Mouse (Mus musculus) heart, embryonic 11.5 days (tissue): ENCODE results near the gene Serpinb3a. TPM values are rescaled to one million over a fixed set of nuclear protein-coding genes. Genes with fewer than 3 reads are reported as not detected.
"Not testable (repeated sequence)": the region's sequence is repeated elsewhere in the genome, so short reads cannot be mapped to it uniquely, and the experiment has no call there.

ENCODE experiments used
- ATAC-seq: fragments of 200-750 bp; cut with Nextera tagmentation; replicated peaks from 2 replicates; pipeline ENCODE4 v1.8.0; 2017; ENCODE audit warnings: moderate library complexity; ENCODE audit not compliant: insufficient number of reproducible peaks, low FRiP score, low TSS enrichment
- H3K27ac ChIP-seq: fragments of 300-500 bp; sonication (generic); 2 replicates; pipeline ENCODE4 v1.5.1; 2014; ENCODE audit warnings: mild to moderate bottlenecking, low read depth, low read length
- H3K27me3 ChIP-seq: fragments of 300-500 bp; sonication (generic); 2 replicates; pipeline ENCODE4 v1.6.1; 2014; ENCODE audit warnings: mild to moderate bottlenecking, low read length, mixed read lengths; ENCODE audit not compliant: control insufficient read depth, insufficient read depth
- H3K36me3 ChIP-seq: fragments of 300-500 bp; sonication (generic); 2 replicates; pipeline ENCODE4 v1.6.1; 2014; ENCODE audit warnings: mild to moderate bottlenecking, low read length, moderate library complexity, mixed read lengths; ENCODE audit not compliant: control insufficient read depth, insufficient read depth
- H3K4me1 ChIP-seq: fragments of 300-500 bp; sonication (generic); 2 replicates; pipeline ENCODE4 v1.6.1; 2014; ENCODE audit warnings: low read length; ENCODE audit not compliant: control insufficient read depth, insufficient read depth
- H3K4me2 ChIP-seq: fragments of 300-500 bp; sonication (generic); 2 replicates; pipeline ENCODE4 v1.6.1; 2014; ENCODE audit warnings: mild to moderate bottlenecking, moderate library complexity
- H3K4me3 ChIP-seq: fragments of 300-500 bp; sonication (generic); 2 replicates; pipeline ENCODE4 v1.5.1; 2014; ENCODE audit warnings: low read depth, low read length
- H3K9ac ChIP-seq: fragments of 300-500 bp; sonication (generic); 2 replicates; pipeline ENCODE4 v1.6.1; 2014; ENCODE audit warnings: mild to moderate bottlenecking, low read depth, low read length, moderate library complexity
- H3K9me3 ChIP-seq: fragments of 300-500 bp; sonication (generic); replicated peaks from 2 replicates; pipeline ENCODE4 v1.6.1; 2016; ENCODE audit warnings: low read length; ENCODE audit not compliant: control insufficient read depth
- WGBS: fragments of 180-500 bp; shearing (Covaris S2); extraction: QIAGEN DNeasy Blood & Tissue Kit; methylation state at CpG from one replicate; pipeline ENCODE4 v1.1.7; 2014; ENCODE audit not compliant: insufficient replicate concordance; 5-methylcytosine and 5-hydroxymethylcytosine counted together
- polyA plus RNA-seq: library from polyadenylated mRNA; unstranded; fragments of >200 nt; fragmentation: Nextera tagmentation; extraction: Ambion mirVana; gene quantifications from 2 replicates; pipeline ENCODE4 v1.2.1, GENCODE M21; 2014

Serpinb3a gene
- polyA plus RNA-seq, result not detected in 2 replicates

- no peak within 1 kb of the TSS for H3K9ac ChIP-seq
- no peak within 1 kb of the TSS for H3K4me2 ChIP-seq
- no peaks in the 10 kb centered on the region for H3K9me3 ChIP-seq
- no peak for ATAC-seq
- H3K27ac ChIP-seq, result no peak within 1 kb of the TSS
- no peaks in the 10 kb centered on the region for H3K27me3 ChIP-seq
- H3K4me1 ChIP-seq, result no peaks in the 10 kb centered on the region
- WGBS, result 71% methylated on average over 1 of the region's 1 CpGs
- no peak within 1 kb of the TSS for H3K4me3 ChIP-seq
- no peaks in the 10 kb centered on the region for H3K36me3 ChIP-seq
Measured at GRCm38 (mm10) chr1:107052203-107052602, at the start of gene Serpinb3a. Gene Serpinb3a (minus strand): TSS chr1:107052303.

DNA sequence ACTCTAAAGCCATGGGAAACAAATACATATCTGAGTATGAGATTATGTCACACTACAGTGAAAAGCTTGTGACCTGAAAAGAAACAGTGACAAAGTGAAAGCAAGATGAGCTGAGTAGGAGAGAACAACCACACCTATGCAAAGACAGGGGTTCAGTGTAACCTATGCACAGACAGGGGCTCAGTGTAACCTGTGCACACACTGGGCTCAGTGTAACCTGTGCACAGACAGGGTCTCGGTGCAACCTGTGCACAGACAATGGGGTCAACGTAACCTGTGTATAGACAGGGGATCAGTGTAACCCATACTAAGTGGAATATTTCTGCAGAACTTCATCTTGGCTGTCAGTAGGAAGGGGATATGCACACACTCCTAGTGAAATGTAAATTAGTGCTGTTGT lies 46.3 kb upstream of the Serpinb3a start:
- Histone ChIP-seq H3K9ac (no peak overlapping the region), H3K4me3 (no peak overlapping the region), H3K9me3 (no peaks in the 10 kb centered on the region), H3K36me3 (no peaks in the 10 kb centered on the region), H3K4me1 (no peaks in the 10 kb centered on the region), H3K4me2 (no peak overlapping the region), H3K27ac (no peak overlapping the region), H3K27me3 (no peaks in the 10 kb centered on the region)
- ATAC-seq, result no peak
- 84% methylated on average over 2 of the region's 2 CpGs for WGBS

- no peak within 1 kb of the TSS for H3K4me2 ChIP-seq
- no peaks in the 10 kb centered on the region for H3K27me3 ChIP-seq
- no peaks in the 10 kb centered on the region for H3K36me3 ChIP-seq
- no peak within 1 kb of the TSS for H3K27ac ChIP-seq
- no peaks in the 10 kb centered on the region for H3K4me1 ChIP-seq
- H3K9me3 ChIP-seq, result no peaks in the 10 kb centered on the region
- no peak within 1 kb of the TSS for H3K4me3 ChIP-seq
- no peak for ATAC-seq
- H3K9ac ChIP-seq, result no peak within 1 kb of the TSS
Measured at GRCm38 (mm10) chr1:107083406-107083805, 31.3 kb upstream of the Serpinb3a start, which contains the start of gene Serpinb3d. Gene Serpinb3d (minus strand): TSS chr1:107083506.

DNA sequence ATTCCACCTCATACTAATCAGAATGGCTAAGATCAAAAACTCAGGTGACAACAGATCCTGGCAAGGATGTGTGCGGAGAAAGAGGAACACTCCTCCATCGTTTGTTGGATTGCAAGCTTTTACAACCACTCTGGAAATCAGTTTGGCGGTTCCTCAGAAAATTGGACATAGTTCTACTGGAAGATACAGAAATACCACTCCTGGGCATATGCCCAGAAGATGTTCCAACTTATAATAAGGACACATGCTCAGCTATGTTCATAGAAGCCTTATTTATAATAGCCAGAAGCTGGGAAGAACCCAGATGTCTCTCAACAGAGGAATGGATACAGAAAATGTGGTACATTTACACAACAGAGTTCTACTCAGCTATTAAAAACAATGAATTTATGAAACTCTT lies 17.9 kb downstream of the Serpinb3a start:
- WGBS, result 80% methylated on average over 3 of the region's 3 CpGs
- not testable (repeated sequence) for H3K9ac ChIP-seq, H3K4me1 ChIP-seq, H3K27me3 ChIP-seq, H3K4me3 ChIP-seq, H3K36me3 ChIP-seq, ATAC-seq, H3K9me3 ChIP-seq, H3K27ac ChIP-seq, H3K4me2 ChIP-seq

GRCm38 (mm10) chr1:107025886-107026285 lies 26.2 kb downstream of the Serpinb3a start:
- Histone ChIP-seq H3K27me3 (no peaks in the 10 kb centered on the region), H3K4me2 (no peak overlapping the region), H3K9ac (no peak overlapping the region), H3K4me3 (no peak overlapping the region), H3K9me3 (no peaks in the 10 kb centered on the region), H3K27ac (no peak overlapping the region), H3K4me1 (no peaks in the 10 kb centered on the region), H3K36me3 (no peaks in the 10 kb centered on the region)
- ATAC-seq, result no peak
- WGBS, result 48% methylated on average over 1 of the region's 1 CpGs

DNA sequence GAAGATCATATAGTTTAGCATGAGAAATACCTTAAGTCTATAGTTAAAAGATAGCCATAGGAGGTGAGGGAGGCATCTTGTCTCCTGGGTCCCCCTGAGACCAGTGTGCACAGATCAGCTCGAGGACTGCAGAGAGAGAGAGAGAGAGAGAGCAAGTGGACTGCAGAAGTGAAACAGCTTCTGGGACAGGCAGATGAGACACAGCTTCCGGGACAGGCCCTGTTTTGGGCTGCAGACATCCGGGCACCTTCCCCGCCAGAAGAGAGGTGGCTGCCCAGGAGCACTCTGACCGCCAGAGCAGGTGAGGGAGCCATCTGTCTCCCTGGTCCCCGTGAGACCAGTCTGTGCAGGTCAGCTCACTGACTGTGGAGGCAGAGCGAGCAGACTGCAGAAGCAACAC lies 36.9 kb downstream of the Serpinb3a start:
- no peak overlapping the region for H3K4me2 ChIP-seq
- ATAC-seq, result no peak
- WGBS, result 81% methylated on average over 7 of the region's 7 CpGs
- H3K9ac ChIP-seq, result no peak overlapping the region
- no peaks in the 10 kb centered on the region for H3K27me3 ChIP-seq
- no peaks in the 10 kb centered on the region for H3K9me3 ChIP-seq
- no peaks in the 10 kb centered on the region for H3K36me3 ChIP-seq
- H3K4me3 ChIP-seq, result no peak overlapping the region
- no peaks in the 10 kb centered on the region for H3K4me1 ChIP-seq
- H3K27ac ChIP-seq, result no peak overlapping the region

DNA sequence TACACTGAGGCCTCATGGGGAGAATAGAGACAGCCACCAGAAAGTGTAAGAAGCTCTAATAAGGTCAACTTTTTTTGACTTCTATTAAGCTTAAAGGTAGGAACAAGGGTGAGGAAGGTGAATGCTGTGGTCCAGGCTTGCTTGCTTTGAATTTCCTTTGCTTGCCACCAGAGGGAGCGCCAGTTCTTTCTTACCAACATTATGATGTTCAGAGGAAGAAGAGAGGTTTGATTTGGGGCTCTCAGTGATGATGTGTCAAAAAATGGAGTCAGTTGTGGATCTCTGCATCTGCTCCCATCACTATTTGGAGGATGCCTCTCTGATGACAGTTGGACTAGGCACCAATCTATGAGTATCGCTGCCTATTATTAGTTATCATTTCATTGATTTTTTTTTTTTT lies 37.6 kb downstream of the Serpinb3a start:
- Histone ChIP-seq H3K27me3 (no peaks in the 10 kb centered on the region), H3K4me1 (no peaks in the 10 kb centered on the region), H3K4me3 (no peak overlapping the region), H3K9ac (no peak overlapping the region), H3K4me2 (no peak overlapping the region), H3K27ac (no peak overlapping the region), H3K9me3 (no peaks in the 10 kb centered on the region), H3K36me3 (no peaks in the 10 kb centered on the region)
- no peak for ATAC-seq
- 40% methylated on average over 2 of the region's 2 CpGs for WGBS

DNA sequence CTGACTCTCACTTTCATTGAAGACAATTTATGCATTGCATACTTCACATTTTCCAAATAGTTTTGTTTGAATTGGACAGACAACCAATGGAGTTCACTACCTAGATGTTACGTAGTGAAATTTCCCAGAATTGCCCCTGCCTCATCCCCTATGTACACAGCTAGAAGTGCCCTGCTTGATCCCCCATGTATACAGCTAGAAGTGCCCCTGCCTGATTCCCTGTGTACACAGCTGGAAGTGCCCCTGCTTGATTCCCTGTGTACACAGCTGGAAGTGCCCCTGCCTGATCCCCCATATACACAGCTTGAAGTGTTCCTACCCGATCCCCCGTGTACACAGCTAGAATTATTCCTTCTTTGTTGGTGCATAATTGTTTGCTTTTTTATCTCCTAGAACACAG lies 45.8 kb downstream of the Serpinb3a start:
- Histone ChIP-seq H3K36me3 (no peaks in the 10 kb centered on the region), H3K9me3 (no peaks in the 10 kb centered on the region)
- ATAC-seq, result no peak

GRCm38 (mm10) chr1:107001754-107002153 lies 50.3 kb downstream of the Serpinb3a start:
- ATAC-seq, result no peak
- Histone ChIP-seq H3K4me3 (no peak overlapping the region), H3K4me2 (no peak overlapping the region), H3K9me3 (no peaks in the 10 kb centered on the region), H3K27ac (no peak overlapping the region), H3K9ac (no peak overlapping the region), H3K36me3 (no peaks in the 10 kb centered on the region), H3K4me1 (no peaks in the 10 kb centered on the region), H3K27me3 (no peaks in the 10 kb centered on the region)
- WGBS, result 84% methylated on average over 2 of the region's 2 CpGs

More for the DNA sequence above, 45.8 kb downstream of the Serpinb3a start:
- Histone ChIP-seq H3K4me1 (no peaks in the 10 kb centered on the region), H3K27ac (no peak overlapping the region), H3K27me3 (no peaks in the 10 kb centered on the region), H3K4me2 (no peak overlapping the region), H3K4me3 (no peak overlapping the region), H3K9ac (no peak overlapping the region)
- WGBS, result 83% methylated on average over 3 of the region's 3 CpGs
